Mouse (Mus musculus) granulocyte monocyte progenitor cell, adult 5-6 weeks (primary cell): Measurements from ENCODE around the gene Fgfr2. TPM values are rescaled to one million over a fixed set of nuclear protein-coding genes. Genes with fewer than 3 reads are reported as not detected.

ENCODE experiments used
- ATAC-seq: replicated peaks from 2 replicates; pipeline ENCODE4 v1.8.0; 2016; ENCODE audit warnings: mild to moderate bottlenecking, moderate TSS enrichment, inconsistent platforms; ENCODE audit not compliant: poor library complexity, severe bottlenecking
- total RNA-seq, 2 experiments: library from RNA; stranded (forward) in 1 of 2; stranded (reverse) in 1 of 2; fragments of 200-712, 200-1000 nt in 1 of 2; fragments of >200 nt in 1 of 2; fragmentation: Nextera tagmentation in 1 of 2; gene quantifications; 2 replicates each; pipeline ENCODE4 v1.2.3; 2014 to 2017

The Fgfr2 gene
- total RNA-seq, 2 experiments from 2014 or later = not detected

- no peak for ATAC-seq
These were observed 157.4 kb downstream of the Fgfr2 start for GRCm38 (mm10) chr7:132965707-132966106.

GRCm38 (mm10) chr7:132964395-132964794, 158.8 kb downstream of the Fgfr2 start:
- no peak for ATAC-seq

- no peak for ATAC-seq
These were observed 172.5 kb downstream of the Fgfr2 start for GRCm38 (mm10) chr7:132950613-132951012.

GRCm38 (mm10) chr7:132949968-132950367, 173.2 kb downstream of the Fgfr2 start:
- ATAC-seq = no peak

- ATAC-seq = no peak
These were observed 182.6 kb downstream of the Fgfr2 start for GRCm38 (mm10) chr7:132940569-132940968.

- ATAC-seq = no peak
These were observed 184.0 kb downstream of the Fgfr2 start for GRCm38 (mm10) chr7:132939118-132939517.

GRCm38 (mm10) chr7:132934743-132935142, 188.4 kb downstream of the Fgfr2 start:
- no peak for ATAC-seq

GRCm38 (mm10) chr7:132933331-132933730, 189.8 kb downstream of the Fgfr2 start:
- ATAC-seq = no peak

GRCm38 (mm10) chr7:132931560-132932351, 191.4 kb downstream of the Fgfr2 start:
- ATAC-seq = peak; percentile 53

GRCm38 (mm10) chr7:132930850-132931559, 192.1 kb downstream of the Fgfr2 start, which contains the start of gene Zranb1:
TSS of gene Zranb1 (plus strand) at chr7:132931142.
- ATAC-seq = peak; percentile 86

GRCm38 (mm10) chr7:132930055-132930454, 193.1 kb downstream of the Fgfr2 start:
- ATAC-seq = no peak

- ATAC-seq = no peak
These were observed 195.9 kb downstream of the Fgfr2 start for GRCm38 (mm10) chr7:132927201-132927600.

GRCm38 (mm10) chr7:132925227-132925626, 197.9 kb downstream of the Fgfr2 start:
- no peak for ATAC-seq

- no peak for ATAC-seq
These were observed 201.2 kb downstream of the Fgfr2 start for GRCm38 (mm10) chr7:132921971-132922370.

- no peak for ATAC-seq
These were observed 219.4 kb downstream of the Fgfr2 start for GRCm38 (mm10) chr7:132903796-132904195.

- no peak for ATAC-seq
These were observed 222.2 kb downstream of the Fgfr2 start for GRCm38 (mm10) chr7:132900826-132901531.

- peak; percentile 70 for ATAC-seq
These were observed 224.9 kb downstream of the Fgfr2 start for GRCm38 (mm10) chr7:132898234-132898633.

GRCm38 (mm10) chr7:132897258-132897657, 225.9 kb downstream of the Fgfr2 start:
- no peak; the same call in 1 of the 2 replicates for ATAC-seq

- ATAC-seq = no peak
These were observed 226.8 kb downstream of the Fgfr2 start for GRCm38 (mm10) chr7:132896206-132896815.

GRCm38 (mm10) chr7:132894841-132895555, 228.2 kb downstream of the Fgfr2 start:
- ATAC-seq = no peak
